Mouse (Mus musculus): Measurements from ENCODE around the gene Ehmt2. TPM values are rescaled to one million over a fixed set of nuclear protein-coding genes. Genes with fewer than 3 reads are reported as not detected.

The Ehmt2 gene
- polyA plus RNA-seq, 1 experiment from 2014 or later: 39.5 TPM

- H3K36me3 ChIP-seq (ENCODE audit: control insufficient read depth, insufficient read depth): no peaks in the 10 kb centered on the region
Observed at GRCm38 (mm10) chr17:34884704-34885103, 13.6 kb upstream of the Ehmt2 start.

GRCm38 (mm10) chr17:34885615-34886014 is 12.7 kb upstream of the Ehmt2 start:
- no peaks in the 10 kb centered on the region for H3K36me3 ChIP-seq (ENCODE audit: control insufficient read depth, insufficient read depth)
- 54% methylated on average over 3 of the region's 3 CpGs for WGBS
- no peaks in the 10 kb centered on the region for H3K27me3 ChIP-seq (ENCODE audit: control insufficient read depth, insufficient read depth, low read length)
- 0 out of 2 replicates have a peak, but pooled peaks cover 4% of the 10 kb centered on the region for H3K4me1 ChIP-seq (ENCODE audit: control insufficient read depth, insufficient read depth, low read length)
- no peak overlapping the region for H3K4me3 ChIP-seq (ENCODE audit: low read length)
- H3K9me3 ChIP-seq (replicated peaks; ENCODE audit: control insufficient read depth, low read length): no peaks in the 10 kb centered on the region
- ATAC-seq (replicated peaks; ENCODE audit: extremely low read depth, insufficient read depth, low FRiP score): no peak
- H3K27ac ChIP-seq (ENCODE audit: low read length): no peak overlapping the region
- H3K4me2 ChIP-seq (ENCODE audit: low read depth, low read length): no peak overlapping the region
- no peak overlapping the region for H3K9ac ChIP-seq (ENCODE audit: low read length)

More at GRCm38 (mm10) chr17:34884704-34885103, 13.6 kb upstream of the Ehmt2 start:
- no peak overlapping the region for H3K4me3 ChIP-seq (ENCODE audit: low read length)
- ATAC-seq (replicated peaks; ENCODE audit: extremely low read depth, insufficient read depth, low FRiP score): no peak
- no peaks in the 10 kb centered on the region for H3K9me3 ChIP-seq (replicated peaks; ENCODE audit: control insufficient read depth, low read length)
- 0 out of 2 replicates have a peak, but pooled peaks cover 4% of the 10 kb centered on the region for H3K4me1 ChIP-seq (ENCODE audit: control insufficient read depth, insufficient read depth, low read length)
- H3K27me3 ChIP-seq (ENCODE audit: control insufficient read depth, insufficient read depth, low read length): no peaks in the 10 kb centered on the region
- H3K9ac ChIP-seq (ENCODE audit: low read length): no peak overlapping the region
- H3K27ac ChIP-seq (ENCODE audit: low read length): no peak overlapping the region
- H3K4me2 ChIP-seq (ENCODE audit: low read depth, low read length): no peak overlapping the region
- 84% methylated on average over 6 of the region's 6 CpGs for WGBS

- H3K9me3 ChIP-seq (replicated peaks; ENCODE audit: control insufficient read depth, low read length): no peaks in the 10 kb centered on the region
- no peak for ATAC-seq (replicated peaks; ENCODE audit: extremely low read depth, insufficient read depth, low FRiP score)
- no peaks in the 10 kb centered on the region for H3K36me3 ChIP-seq (ENCODE audit: control insufficient read depth, insufficient read depth)
- 83% methylated on average over 5 of the region's 5 CpGs for WGBS
- H3K9ac ChIP-seq (ENCODE audit: low read length): no peak overlapping the region
- H3K27me3 ChIP-seq (ENCODE audit: control insufficient read depth, insufficient read depth, low read length): no peaks in the 10 kb centered on the region
- H3K27ac ChIP-seq (ENCODE audit: low read length): no peak overlapping the region
- no peak overlapping the region for H3K4me2 ChIP-seq (ENCODE audit: low read depth, low read length)
- no peaks in the 10 kb centered on the region for H3K4me1 ChIP-seq (ENCODE audit: control insufficient read depth, insufficient read depth, low read length)
- no peak overlapping the region for H3K4me3 ChIP-seq (ENCODE audit: low read length)
Observed at GRCm38 (mm10) chr17:34887942-34888341, 10.3 kb upstream of the Ehmt2 start.

GRCm38 (mm10) chr17:34890074-34890743 is 8.1 kb upstream of the Ehmt2 start:
- Histone ChIP-seq H3K4me3 (ENCODE audit: low read length) (no peak overlapping the region), H3K27me3 (ENCODE audit: control insufficient read depth, insufficient read depth, low read length) (no peaks in the 10 kb centered on the region), H3K4me1 (ENCODE audit: control insufficient read depth, insufficient read depth, low read length) (peaks cover 2% of the 10 kb centered on the region; the same call in 1 of the 2 replicates), H3K27ac (ENCODE audit: low read length) (no peak overlapping the region), H3K9ac (ENCODE audit: low read length) (no peak overlapping the region), H3K4me2 (ENCODE audit: low read depth, low read length) (no peak overlapping the region), H3K36me3 (ENCODE audit: control insufficient read depth, insufficient read depth) (no peaks in the 10 kb centered on the region), H3K9me3 (replicated peaks; ENCODE audit: control insufficient read depth, low read length) (no peaks in the 10 kb centered on the region)
- 81% methylated on average over 12 of the region's 12 CpGs for WGBS
- ATAC-seq (replicated peaks; ENCODE audit: extremely low read depth, insufficient read depth, low FRiP score): no peak

GRCm38 (mm10) chr17:34891377-34891776 is 6.9 kb upstream of the Ehmt2 start:
- 93% methylated on average over 2 of the region's 2 CpGs for WGBS
- Histone ChIP-seq H3K36me3 (ENCODE audit: control insufficient read depth, insufficient read depth) (peaks cover 2% of the 10 kb centered on the region; the same call in 1 of the 2 replicates), H3K27ac (ENCODE audit: low read length) (no peak overlapping the region), H3K27me3 (ENCODE audit: control insufficient read depth, insufficient read depth, low read length) (no peaks in the 10 kb centered on the region), H3K9me3 (replicated peaks; ENCODE audit: control insufficient read depth, low read length) (no peaks in the 10 kb centered on the region), H3K4me2 (ENCODE audit: low read depth, low read length) (no peak overlapping the region), H3K9ac (ENCODE audit: low read length) (no peak overlapping the region), H3K4me3 (ENCODE audit: low read length) (no peak overlapping the region), H3K4me1 (ENCODE audit: control insufficient read depth, insufficient read depth, low read length) (peaks cover 6% of the 10 kb centered on the region)
- no peak for ATAC-seq (replicated peaks; ENCODE audit: extremely low read depth, insufficient read depth, low FRiP score)

GRCm38 (mm10) chr17:34893072-34893824 is 5.0 kb upstream of the Ehmt2 start:
- H3K4me1 ChIP-seq (ENCODE audit: control insufficient read depth, insufficient read depth, low read length): peaks cover 16% of the 10 kb centered on the region
- H3K9ac ChIP-seq (ENCODE audit: low read length): peak overlapping the region; percentile 42
- 74% methylated on average over 12 of the region's 12 CpGs for WGBS
- no peak for ATAC-seq (replicated peaks; ENCODE audit: extremely low read depth, insufficient read depth, low FRiP score)
- peak overlapping the region; percentile 86 for H3K4me2 ChIP-seq (ENCODE audit: low read depth, low read length)
- peak overlapping the region; percentile 46 for H3K27ac ChIP-seq (ENCODE audit: low read length)
- H3K4me3 ChIP-seq (ENCODE audit: low read length): peak overlapping the region; percentile 87; the same call in 1 of the 2 replicates
- no peaks in the 10 kb centered on the region for H3K9me3 ChIP-seq (replicated peaks; ENCODE audit: control insufficient read depth, low read length)
- peaks cover 4% of the 10 kb centered on the region; the same call in 1 of the 2 replicates for H3K36me3 ChIP-seq (ENCODE audit: control insufficient read depth, insufficient read depth)
- no peaks in the 10 kb centered on the region for H3K27me3 ChIP-seq (ENCODE audit: control insufficient read depth, insufficient read depth, low read length)

GRCm38 (mm10) chr17:34894074-34894597 is 4.1 kb upstream of the Ehmt2 start:
- Histone ChIP-seq H3K27me3 (ENCODE audit: control insufficient read depth, insufficient read depth, low read length) (no peaks in the 10 kb centered on the region), H3K4me3 (ENCODE audit: low read length) (peak overlapping the region; percentile 87), H3K27ac (ENCODE audit: low read length) (peak overlapping the region; percentile 89), H3K36me3 (ENCODE audit: control insufficient read depth, insufficient read depth) (peaks cover 4% of the 10 kb centered on the region; the same call in 1 of the 2 replicates), H3K4me1 (ENCODE audit: control insufficient read depth, insufficient read depth, low read length) (peaks cover 16% of the 10 kb centered on the region), H3K9ac (ENCODE audit: low read length) (peak overlapping the region; percentile 91), H3K9me3 (replicated peaks; ENCODE audit: control insufficient read depth, low read length) (no peaks in the 10 kb centered on the region), H3K4me2 (ENCODE audit: low read depth, low read length) (peak overlapping the region; percentile 86)
- WGBS: under 1% methylated on average over 48 of the region's 51 CpGs
- peak; percentile 91 for ATAC-seq (replicated peaks; ENCODE audit: extremely low read depth, insufficient read depth, low FRiP score)

- 10% methylated on average over 48 of the region's 51 CpGs for WGBS
- peak overlapping the region; percentile 87 for H3K4me3 ChIP-seq (ENCODE audit: low read length)
- no peaks in the 10 kb centered on the region for H3K27me3 ChIP-seq (ENCODE audit: control insufficient read depth, insufficient read depth, low read length)
- peaks cover 4% of the 10 kb centered on the region; the same call in 1 of the 2 replicates for H3K36me3 ChIP-seq (ENCODE audit: control insufficient read depth, insufficient read depth)
- peak overlapping the region; percentile 89 for H3K27ac ChIP-seq (ENCODE audit: low read length)
- peak overlapping the region; percentile 91 for H3K9ac ChIP-seq (ENCODE audit: low read length)
- peak; percentile 4 for ATAC-seq (replicated peaks; ENCODE audit: extremely low read depth, insufficient read depth, low FRiP score)
- no peaks in the 10 kb centered on the region for H3K9me3 ChIP-seq (replicated peaks; ENCODE audit: control insufficient read depth, low read length)
- H3K4me2 ChIP-seq (ENCODE audit: low read depth, low read length): peak overlapping the region; percentile 86
- peaks cover 17% of the 10 kb centered on the region for H3K4me1 ChIP-seq (ENCODE audit: control insufficient read depth, insufficient read depth, low read length)
Observed at GRCm38 (mm10) chr17:34894801-34895530, 3.3 kb upstream of the Ehmt2 start.

Data from heart, embryonic 16.5 days (tissue).